Mouse (Mus musculus) embryonic fibroblast, embryonic 13.5 days (primary cell): ENCODE data around the gene Layn. TPM values are rescaled to one million over a fixed set of nuclear protein-coding genes. Genes with fewer than 3 reads are reported as not detected.

Source experiments
- H3K27ac ChIP-seq: 2 replicates; pipeline ENCODE4 v1.5.1; 2012; ENCODE audit warnings: low read length, control low read depth, inconsistent platforms; ENCODE audit not compliant: insufficient read depth
- H3K4me1 ChIP-seq: 2 replicates; pipeline ENCODE4 v1.6.1; 2011; ENCODE audit warnings: low read length; ENCODE audit not compliant: control insufficient read depth, insufficient read depth
- H3K4me3 ChIP-seq: 2 replicates; pipeline ENCODE4 v1.5.1; 2011; ENCODE audit warnings: mild to moderate bottlenecking, control low read depth, low read length; ENCODE audit not compliant: insufficient read depth
- CTCF ChIP-seq: IDR thresholded peaks from 2 replicates; pipeline ENCODE4 v1.5.1; 2011; ENCODE audit warnings: mild to moderate bottlenecking, control low read depth, low read length, moderate library complexity, borderline replicate concordance; ENCODE audit not compliant: insufficient read depth
- POLR2A ChIP-seq: IDR thresholded peaks from 2 replicates; pipeline ENCODE4 v1.6.1; 2011; ENCODE audit warnings: low read depth, mild to moderate bottlenecking, control low read depth, low read length, moderate library complexity
- polyA plus RNA-seq: library from polyadenylated mRNA; stranded (reverse); fragments of >200 nt; gene quantifications from 2 replicates; pipeline ENCODE4 v1.2.4, GENCODE M21; 2011; ENCODE audit warnings: low read depth; ENCODE audit not compliant: missing spikeins, insufficient read length

The Layn gene
- polyA plus RNA-seq, 1 experiment: 32.1 TPM

DNA sequence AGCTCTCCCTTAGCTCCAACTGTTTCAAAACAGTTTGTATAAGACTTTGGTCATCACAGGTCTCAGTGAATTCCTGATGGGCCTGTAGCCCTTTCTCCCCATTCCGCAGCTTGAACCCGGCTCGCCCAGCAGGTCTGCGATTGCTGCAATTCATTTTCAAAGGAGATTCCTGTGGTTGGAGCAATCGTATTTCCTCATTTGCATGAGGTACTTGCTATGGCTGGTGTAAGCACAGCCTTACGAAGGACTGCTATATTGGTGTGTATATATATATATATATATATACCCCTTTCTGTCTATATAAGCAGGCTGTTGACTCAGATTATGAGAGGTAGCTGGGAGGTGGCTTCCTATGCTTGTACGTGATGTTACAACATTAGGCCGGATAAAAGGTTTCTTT lies 44.6 kb downstream of the Layn start:
- no peaks in the 10 kb centered on the region for H3K4me1 ChIP-seq
- no peak overlapping the region for H3K27ac ChIP-seq
- TF ChIP-seq CTCF (no peak), POLR2A (no peak)
- no peak overlapping the region for H3K4me3 ChIP-seq

GRCm38 (mm10) chr9:51031603-51032002 lies 45.3 kb downstream of the Layn start:
- Histone ChIP-seq H3K27ac (no peak overlapping the region), H3K4me1 (no peaks in the 10 kb centered on the region), H3K4me3 (no peak overlapping the region)
- TF ChIP-seq CTCF (no peak), POLR2A (no peak)

- Histone ChIP-seq H3K4me3 (no peak overlapping the region), H3K27ac (no peak overlapping the region), H3K4me1 (no peaks in the 10 kb centered on the region)
- TF ChIP-seq POLR2A (no peak), CTCF (no peak)
Measured at GRCm38 (mm10) chr9:51030147-51030546, 46.7 kb downstream of the Layn start.

DNA sequence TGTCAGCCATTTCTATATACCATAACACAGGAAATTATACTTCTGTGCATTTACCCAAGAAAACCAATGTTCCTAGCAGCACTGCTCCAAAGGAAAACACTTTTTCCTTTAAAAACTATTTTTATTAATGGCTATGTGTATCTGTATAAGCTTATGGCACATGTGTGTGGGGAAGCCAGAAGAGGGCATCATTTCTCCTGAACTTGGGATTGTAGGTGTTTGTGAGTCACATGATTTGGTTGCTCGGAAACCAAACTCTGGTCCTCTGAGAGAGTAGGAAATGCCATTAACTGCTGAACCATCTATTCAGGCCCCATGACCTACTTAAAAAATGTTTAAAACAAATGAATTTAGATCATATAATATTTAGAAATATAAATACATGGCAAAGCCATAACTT lies 49.9 kb downstream of the Layn start:
- Histone ChIP-seq H3K4me3 (no peak overlapping the region), H3K4me1 (no peaks in the 10 kb centered on the region), H3K27ac (no peak overlapping the region)
- TF ChIP-seq CTCF (no peak), POLR2A (no peak)

DNA sequence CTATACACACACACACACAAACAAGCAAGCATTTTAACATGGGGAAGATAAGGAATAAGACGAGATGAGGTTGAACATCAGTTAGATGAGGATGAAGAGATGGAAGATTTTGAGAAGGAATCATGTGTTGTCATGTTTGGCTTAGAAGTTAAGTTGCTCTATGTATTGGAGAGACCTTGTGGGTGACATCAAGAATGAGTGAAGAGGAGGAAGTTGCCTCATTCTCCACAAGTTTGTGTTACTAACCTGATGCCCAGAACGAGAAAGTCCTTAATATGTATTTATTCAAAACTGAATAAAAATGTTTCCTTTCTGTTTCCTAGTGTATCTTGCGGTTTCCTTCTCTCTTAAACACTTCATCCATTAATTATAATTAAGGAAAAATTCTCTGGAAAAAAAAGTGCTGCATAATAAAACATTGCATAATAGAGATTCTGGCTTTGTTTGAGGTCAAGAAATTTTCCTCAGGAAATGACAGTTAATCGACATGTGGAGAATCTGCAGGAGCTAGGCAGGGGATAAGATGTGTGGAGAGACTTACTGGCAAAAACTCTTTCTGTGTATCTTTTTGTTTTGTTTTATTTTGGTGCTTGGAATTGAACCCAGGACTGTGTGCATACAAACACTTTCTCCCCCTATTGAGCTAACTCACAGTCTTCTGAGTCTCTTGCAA lies 55.6 kb downstream of the Layn start:
- TF ChIP-seq POLR2A (no peak), CTCF (no peak)
- Histone ChIP-seq H3K4me1 (no peaks in the 10 kb centered on the region), H3K27ac (no peak overlapping the region), H3K4me3 (no peak overlapping the region)

- Histone ChIP-seq H3K4me1 (no peaks in the 10 kb centered on the region), H3K27ac (no peak overlapping the region), H3K4me3 (no peak overlapping the region)
- TF ChIP-seq POLR2A: no peak
- no peak for TF ChIP-seq CTCF
Measured at GRCm38 (mm10) chr9:51020351-51020750, 56.5 kb downstream of the Layn start.

DNA sequence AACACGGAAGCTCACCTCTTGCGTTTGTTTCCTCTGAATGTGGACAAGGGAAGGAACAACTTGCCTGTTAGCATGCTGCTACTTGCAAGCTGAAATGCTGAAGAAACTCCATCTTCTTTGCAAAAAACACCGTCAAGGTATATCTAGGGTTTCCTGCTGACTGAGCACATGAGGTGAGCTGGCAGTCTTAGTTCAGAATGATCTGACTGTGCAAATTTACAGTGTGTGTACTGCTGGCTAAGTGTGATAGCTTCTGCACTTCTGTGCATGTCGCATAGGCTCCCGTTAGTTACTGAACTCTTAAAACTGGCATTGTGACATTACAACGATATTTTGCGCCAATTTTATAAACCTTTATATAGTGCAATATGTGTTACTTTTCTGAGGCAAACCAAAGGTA lies 57.2 kb downstream of the Layn start:
- no peak for TF ChIP-seq CTCF
- no peak for TF ChIP-seq POLR2A
- H3K4me1 ChIP-seq: no peaks in the 10 kb centered on the region
- no peak overlapping the region for H3K27ac ChIP-seq
- no peak overlapping the region for H3K4me3 ChIP-seq

GRCm38 (mm10) chr9:51015732-51016131 lies 61.2 kb downstream of the Layn start:
- H3K27ac ChIP-seq: no peak overlapping the region
- no peak for TF ChIP-seq CTCF
- H3K4me3 ChIP-seq: no peak overlapping the region
- no peaks in the 10 kb centered on the region for H3K4me1 ChIP-seq

DNA sequence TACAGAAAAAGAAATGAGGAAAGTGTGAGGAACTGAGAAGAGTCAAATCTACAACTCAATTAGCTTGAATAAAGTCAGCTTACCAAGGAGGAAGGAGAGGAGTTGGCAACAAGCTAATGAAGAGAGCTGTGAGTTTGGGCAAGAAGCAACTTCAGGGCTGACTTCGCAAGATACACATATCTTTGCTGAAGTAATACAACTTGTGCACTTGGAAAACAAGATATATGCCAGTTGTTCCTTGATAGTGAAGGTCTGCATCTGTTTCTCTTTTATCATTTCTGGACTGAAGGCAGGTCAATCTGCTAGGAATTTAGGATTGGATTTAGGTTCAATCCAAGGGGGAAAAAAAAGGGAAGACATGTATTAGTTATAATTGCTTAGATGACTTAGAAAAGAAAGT lies 63.2 kb downstream of the Layn start:
- no peaks in the 10 kb centered on the region; the same call in 1 of the 2 replicates for H3K4me1 ChIP-seq
- H3K4me3 ChIP-seq: no peak overlapping the region
- TF ChIP-seq CTCF (no peak), POLR2A (no peak)
- no peak overlapping the region for H3K27ac ChIP-seq

DNA sequence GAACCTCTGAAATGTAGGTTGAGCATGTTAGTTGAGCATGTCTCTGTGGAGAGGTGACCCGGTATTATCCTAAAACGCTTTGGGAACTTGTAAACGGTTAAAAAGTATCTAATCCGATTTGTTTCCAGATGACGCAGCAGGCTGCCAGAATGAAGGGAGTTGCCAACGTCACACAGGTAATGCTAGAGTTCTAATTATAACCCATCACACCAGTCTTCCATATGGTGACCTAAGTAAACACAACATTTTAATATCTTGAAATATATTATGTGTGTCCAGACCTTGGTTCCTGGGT lies 67.3 kb downstream of the Layn start:
- Histone ChIP-seq H3K4me1 (no peaks in the 10 kb centered on the region; the same call in 1 of the 2 replicates), H3K27ac (no peak overlapping the region), H3K4me3 (peak overlapping the region; percentile 34; the same call in 1 of the 2 replicates)
- TF ChIP-seq POLR2A (no peak), CTCF (no peak)
